Mouse (Mus musculus): ENCODE data around the gene Rad51b. TPM values are rescaled to one million over a fixed set of nuclear protein-coding genes. Genes with fewer than 3 reads are reported as not detected.

The Rad51b gene
- total and polyA plus RNA-seq, 2 experiments from 2014 or later = 1.1 TPM

DNA sequence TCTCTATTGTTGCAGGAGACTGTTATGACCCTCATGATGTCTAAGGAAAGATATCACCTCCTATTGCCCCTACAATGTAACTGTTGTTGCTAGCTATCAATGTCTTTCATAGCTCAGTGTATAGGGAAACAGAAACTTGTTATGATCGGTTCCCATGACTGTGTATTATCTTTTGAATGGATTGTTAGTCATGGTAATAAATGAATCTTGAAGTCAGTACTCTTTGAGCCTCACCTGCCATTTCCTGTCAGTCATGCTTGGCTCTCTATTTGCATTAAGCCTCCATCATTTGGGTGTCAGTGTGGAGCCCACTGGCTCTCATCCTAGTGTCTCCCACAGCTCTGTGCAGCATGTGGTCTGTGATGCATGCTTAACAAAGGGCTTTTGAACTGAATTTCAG, 326.2 kb downstream of the Rad51b start:
- H3K36me3 ChIP-seq (ENCODE audit: insufficient read depth, low read length) = no peaks in the 10 kb centered on the region
- H3K9ac ChIP-seq (replicated peaks; ENCODE audit: low read length) = no peak overlapping the region
- TF ChIP-seq CTCF (IDR thresholded peaks at IDR 0.05; ENCODE audit: low read depth) = no peak
- no peak for DNase-seq (ENCODE audit: low spot score)
- no peaks in the 10 kb centered on the region for H3K27me3 ChIP-seq (ENCODE audit: insufficient read depth, low read length)
- no peak overlapping the region for H3K27ac ChIP-seq
- peaks cover 8% of the 10 kb centered on the region; the same call in 1 of the 2 replicates for H3K4me1 ChIP-seq (ENCODE audit: insufficient read depth, low read length)
- H3K4me2 ChIP-seq (ENCODE audit: low read depth, low read length) = no peak overlapping the region
- 44% methylated on average over 1 of the region's 1 CpGs for WGBS
- ATAC-seq = no peak
- H3K9me3 ChIP-seq (ENCODE audit: low read length) = no peaks in the 10 kb centered on the region
- H3K4me3 ChIP-seq (ENCODE audit: low read length) = no peak overlapping the region

DNA sequence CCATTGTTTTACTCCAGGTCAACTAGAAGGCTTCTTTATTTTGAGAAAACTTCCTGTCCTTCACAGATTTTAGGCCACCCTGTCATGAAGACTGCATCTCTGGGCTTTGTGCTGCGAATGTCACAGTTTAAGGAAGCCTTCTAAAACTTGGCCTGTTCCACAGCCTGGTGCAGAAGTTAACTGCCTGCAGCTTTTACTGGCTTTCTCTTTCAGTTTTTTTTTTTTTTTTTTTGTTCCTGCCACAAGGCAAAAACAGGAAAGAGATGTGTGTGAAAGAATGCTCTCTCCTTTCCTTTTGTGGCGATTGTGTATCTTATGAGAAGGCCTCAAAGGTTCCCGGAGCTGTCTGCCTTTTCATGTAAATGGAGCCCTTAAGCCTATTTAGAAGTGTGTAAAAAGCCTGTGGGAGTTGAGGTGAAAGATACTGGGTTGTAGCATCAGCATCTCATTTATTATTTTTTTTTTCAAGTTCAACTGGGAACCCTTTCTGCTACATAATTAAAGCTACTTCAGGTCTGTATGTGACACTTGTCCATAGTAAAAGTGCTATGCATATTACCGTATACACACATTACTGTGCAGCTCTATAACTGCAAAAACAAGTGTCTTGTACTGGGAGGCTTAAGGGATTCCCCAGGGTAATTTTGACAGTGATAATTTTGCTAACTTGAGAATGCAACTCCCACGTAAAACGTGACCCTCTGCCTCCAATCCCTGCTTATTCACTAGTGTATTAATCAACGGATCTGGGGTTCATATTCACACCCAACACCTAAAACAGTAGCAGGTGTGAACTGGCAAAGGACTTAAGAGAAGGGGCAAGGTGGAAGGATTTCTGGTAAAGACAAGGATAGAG, 328.8 kb downstream of the Rad51b start:
- WGBS = 34% methylated on average over 7 of the region's 7 CpGs
- no peak overlapping the region for H3K4me2 ChIP-seq (ENCODE audit: low read depth, low read length)
- no peak overlapping the region for H3K4me3 ChIP-seq (ENCODE audit: low read length)
- peak overlapping the region; percentile 15; the same call in 1 of the 2 replicates for H3K27ac ChIP-seq
- DNase-seq (ENCODE audit: low spot score) (no peak), ATAC-seq (no peak)
- H3K9me3 ChIP-seq (ENCODE audit: low read length) = no peaks in the 10 kb centered on the region
- TF ChIP-seq CTCF (IDR thresholded peaks at IDR 0.05; ENCODE audit: low read depth) = no peak
- no peaks in the 10 kb centered on the region for H3K27me3 ChIP-seq (ENCODE audit: insufficient read depth, low read length)
- H3K4me1 ChIP-seq (ENCODE audit: insufficient read depth, low read length) = peaks cover 8% of the 10 kb centered on the region; the same call in 1 of the 2 replicates
- no peaks in the 10 kb centered on the region for H3K36me3 ChIP-seq (ENCODE audit: insufficient read depth, low read length)
- no peak overlapping the region for H3K9ac ChIP-seq (replicated peaks; ENCODE audit: low read length)

DNA sequence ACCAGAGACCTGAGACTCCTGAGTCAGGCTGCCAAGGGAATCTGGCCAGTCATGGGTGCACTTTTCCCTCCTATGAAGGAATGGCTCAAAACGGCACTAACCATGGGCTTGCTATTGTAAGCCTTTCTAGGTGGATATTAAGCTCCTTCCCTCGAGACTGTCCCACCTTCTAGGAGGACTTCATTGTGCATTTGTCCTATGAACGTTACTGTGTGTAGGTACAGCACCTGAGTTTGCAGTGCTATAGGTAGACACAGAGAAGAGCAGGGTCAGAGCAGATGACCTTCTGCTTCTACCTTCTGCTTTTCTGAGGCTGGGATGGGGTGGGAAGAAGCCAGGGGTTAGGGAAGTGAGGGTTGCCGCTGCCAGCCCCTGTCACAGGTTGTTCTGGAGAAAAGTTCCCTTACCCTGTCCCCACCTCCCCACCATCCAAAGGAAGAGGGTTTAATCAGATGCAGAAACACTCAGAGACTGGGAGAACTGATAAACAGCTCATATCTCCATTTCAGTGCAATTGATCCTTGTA, 329.5 kb downstream of the Rad51b start:
- no peak for ATAC-seq

DNA sequence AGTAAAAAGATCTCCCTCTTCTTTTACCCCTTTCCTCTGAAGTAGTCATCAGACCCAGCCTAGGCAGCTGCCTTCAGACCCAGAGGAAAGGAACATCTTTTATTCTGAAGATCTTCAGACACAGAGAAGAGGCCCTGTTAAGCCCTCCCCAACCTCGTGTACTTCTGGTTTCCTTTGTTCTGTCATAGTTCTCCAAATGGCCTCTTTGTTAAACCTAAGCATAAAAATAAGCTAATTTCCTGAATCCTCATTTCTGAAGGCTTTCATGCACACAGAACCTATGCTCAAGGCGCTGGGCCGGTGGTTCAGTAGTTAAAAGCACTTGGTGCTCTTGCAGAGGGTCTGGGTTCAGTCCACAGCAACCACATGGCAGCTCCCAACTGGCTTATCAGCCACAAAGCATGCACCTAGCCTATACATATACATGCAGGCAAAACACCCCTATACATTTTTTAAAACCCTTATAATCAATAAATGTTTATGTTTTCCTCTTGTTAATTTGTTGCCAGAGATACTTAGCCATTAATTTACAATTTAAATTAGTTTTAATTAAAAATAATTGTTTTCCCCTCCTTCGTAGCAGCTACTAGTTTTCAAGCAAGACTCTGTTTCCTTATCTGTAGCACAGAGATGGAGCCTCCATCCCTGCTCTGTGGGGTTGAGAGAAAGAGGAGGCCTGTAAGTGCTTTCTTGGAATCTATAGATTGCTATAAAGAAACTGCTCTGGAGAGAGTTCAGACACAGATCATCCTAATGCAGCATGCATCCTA, 330.5 kb downstream of the Rad51b start:
- no peaks in the 10 kb centered on the region for H3K36me3 ChIP-seq (ENCODE audit: insufficient read depth, low read length)
- H3K9ac ChIP-seq (replicated peaks; ENCODE audit: low read length) = no peak overlapping the region
- no peak overlapping the region for H3K4me2 ChIP-seq (ENCODE audit: low read depth, low read length)
- ATAC-seq (no peak), DNase-seq (ENCODE audit: low spot score) (no peak)
- no peak for TF ChIP-seq CTCF (IDR thresholded peaks at IDR 0.05; ENCODE audit: low read depth)
- 57% methylated on average over 4 of the region's 4 CpGs for WGBS
- H3K27ac ChIP-seq = no peak overlapping the region
- H3K4me1 ChIP-seq (ENCODE audit: insufficient read depth, low read length) = peaks cover 8% of the 10 kb centered on the region; the same call in 1 of the 2 replicates
- H3K9me3 ChIP-seq (ENCODE audit: low read length) = no peaks in the 10 kb centered on the region
- no peak overlapping the region for H3K4me3 ChIP-seq (ENCODE audit: low read length)
- H3K27me3 ChIP-seq (ENCODE audit: insufficient read depth, low read length) = no peaks in the 10 kb centered on the region

More for the DNA sequence above, 329.5 kb downstream of the Rad51b start:
- Histone ChIP-seq H3K27me3 (ENCODE audit: insufficient read depth, low read length) (no peaks in the 10 kb centered on the region), H3K36me3 (ENCODE audit: insufficient read depth, low read length) (no peaks in the 10 kb centered on the region), H3K4me1 (ENCODE audit: insufficient read depth, low read length) (peaks cover 8% of the 10 kb centered on the region; the same call in 1 of the 2 replicates), H3K27ac (peak overlapping the region; percentile 15; the same call in 1 of the 2 replicates), H3K9me3 (ENCODE audit: low read length) (no peaks in the 10 kb centered on the region), H3K9ac (replicated peaks; ENCODE audit: low read length) (no peak overlapping the region), H3K4me3 (ENCODE audit: low read length) (no peak overlapping the region), H3K4me2 (ENCODE audit: low read depth, low read length) (no peak overlapping the region)
- DNase-seq (ENCODE audit: low spot score) = no peak
- 56% methylated on average over 4 of the region's 4 CpGs for WGBS
- no peak for TF ChIP-seq CTCF (IDR thresholded peaks at IDR 0.05; ENCODE audit: low read depth)

DNA sequence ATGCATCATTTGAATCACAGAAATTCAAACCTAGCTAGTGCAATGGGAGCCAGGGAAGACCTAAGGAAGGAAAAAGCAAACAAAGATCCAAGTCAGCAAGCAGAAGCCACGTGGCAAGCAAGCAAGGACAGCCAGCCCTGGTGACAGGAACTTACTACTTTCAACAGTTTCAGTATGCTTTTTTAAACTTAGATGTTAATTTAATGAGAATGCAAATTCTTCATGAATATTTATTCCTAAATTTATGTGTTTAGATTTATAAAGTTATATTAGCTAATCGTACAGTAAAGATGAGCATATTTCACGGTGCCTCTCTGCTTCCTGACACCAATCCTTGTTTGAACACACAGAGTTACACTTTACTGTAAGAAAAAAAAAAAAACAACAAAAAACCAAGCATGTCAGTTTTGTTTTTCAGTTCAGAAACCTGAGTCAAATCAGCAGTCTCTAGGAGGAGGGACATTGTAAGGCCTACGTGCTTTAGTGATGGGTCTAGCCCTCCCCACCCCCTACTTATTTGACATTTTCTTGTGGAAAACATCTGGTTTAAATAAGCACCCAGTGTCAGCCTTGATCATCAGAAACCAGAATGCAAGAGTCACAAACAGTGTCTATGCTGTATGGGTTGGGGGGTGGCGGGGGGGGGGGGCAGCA, 331.2 kb downstream of the Rad51b start:
- Histone ChIP-seq H3K36me3 (ENCODE audit: insufficient read depth, low read length) (no peaks in the 10 kb centered on the region), H3K9me3 (ENCODE audit: low read length) (no peaks in the 10 kb centered on the region), H3K4me3 (ENCODE audit: low read length) (no peak overlapping the region), H3K27ac (no peak overlapping the region), H3K4me2 (ENCODE audit: low read depth, low read length) (no peak overlapping the region), H3K4me1 (ENCODE audit: insufficient read depth, low read length) (peaks cover 8% of the 10 kb centered on the region; the same call in 1 of the 2 replicates), H3K9ac (replicated peaks; ENCODE audit: low read length) (no peak overlapping the region), H3K27me3 (ENCODE audit: insufficient read depth, low read length) (no peaks in the 10 kb centered on the region)
- 71% methylated on average over 5 of the region's 5 CpGs for WGBS
- ATAC-seq (no peak), DNase-seq (ENCODE audit: low spot score) (no peak)
- no peak for TF ChIP-seq CTCF (IDR thresholded peaks at IDR 0.05; ENCODE audit: low read depth)
